Mouse (Mus musculus) erythroblast, adult 5-6 weeks (primary cell): ENCODE measurements around the gene Bphl. TPM values are rescaled to one million over a fixed set of nuclear protein-coding genes. Genes with fewer than 3 reads are reported as not detected.

Experiments used
- ATAC-seq: replicated peaks from 2 replicates; pipeline ENCODE4 v1.8.0; 2016; ENCODE audit warnings: moderate number of reproducible peaks, mild to moderate bottlenecking, moderate TSS enrichment, inconsistent platforms; ENCODE audit not compliant: poor library complexity, low FRiP score, severe bottlenecking
- total RNA-seq, 2 experiments: library from RNA; stranded (forward) in 1 of 2; stranded (reverse) in 1 of 2; fragments of 150-400 nt in 1 of 2; fragments of 200-764, 138-1000 nt in 1 of 2; gene quantifications; 2 replicates each; pipeline versions ENCODE4 v1.2.3 to v1.2.4; 2015 to 2017; ENCODE audit warnings: low replicate concordance in 2 of 2

Bphl gene
- total RNA-seq (2015; ENCODE audit: low replicate concordance) (4.8 and 9.4 TPM in 2 replicates), total RNA-seq (2017; ENCODE audit: low replicate concordance) (0.94 and 7.2 TPM in 2 replicates)

DNA sequence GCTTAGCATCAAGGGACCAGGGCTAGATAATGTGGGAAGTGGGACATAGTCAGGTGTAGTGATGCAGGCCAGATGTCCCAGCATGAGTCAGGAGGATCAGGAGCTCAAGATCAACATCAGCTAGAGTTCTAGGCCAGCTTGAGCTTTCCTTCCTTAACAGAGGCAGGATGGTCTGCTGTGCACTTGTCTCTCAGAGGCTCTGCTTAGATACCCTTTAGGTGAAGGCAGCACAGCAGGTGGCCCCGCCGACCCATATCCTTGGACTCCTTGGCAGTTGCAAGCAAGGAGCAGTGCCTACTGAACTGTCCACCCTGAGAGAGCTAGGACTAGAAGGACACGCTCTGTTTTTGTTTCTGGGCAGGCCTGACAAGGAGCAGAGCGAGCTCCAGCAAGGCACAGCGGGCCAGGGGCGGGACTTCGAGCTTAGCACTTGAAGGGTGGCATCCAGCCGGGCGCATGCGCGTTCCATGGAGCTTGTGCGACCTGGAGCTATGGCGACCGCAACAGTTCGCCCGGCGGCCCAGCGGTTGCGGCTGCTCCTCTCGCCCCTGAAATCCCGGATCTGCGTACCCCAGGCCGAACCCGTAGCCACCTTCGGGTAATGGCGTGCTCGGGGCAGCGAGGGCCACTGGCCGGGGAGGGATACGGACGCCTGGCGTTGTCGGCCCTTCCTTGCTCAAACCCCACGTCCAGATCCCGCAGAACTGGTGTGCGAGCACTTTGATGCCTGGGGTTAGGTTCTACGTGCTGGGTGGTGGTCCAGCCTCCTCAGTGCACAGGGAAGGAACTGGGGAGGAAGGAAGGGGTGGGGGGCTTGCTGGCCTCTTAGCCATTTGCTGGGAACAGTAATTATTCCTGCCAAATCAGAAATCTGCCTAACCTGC, at the start of gene Bphl:
Gene Bphl, plus strand, starts transcription at position 426 of the 884 bp plus-strand sequence.
- ATAC-seq: peak; percentile 98

DNA sequence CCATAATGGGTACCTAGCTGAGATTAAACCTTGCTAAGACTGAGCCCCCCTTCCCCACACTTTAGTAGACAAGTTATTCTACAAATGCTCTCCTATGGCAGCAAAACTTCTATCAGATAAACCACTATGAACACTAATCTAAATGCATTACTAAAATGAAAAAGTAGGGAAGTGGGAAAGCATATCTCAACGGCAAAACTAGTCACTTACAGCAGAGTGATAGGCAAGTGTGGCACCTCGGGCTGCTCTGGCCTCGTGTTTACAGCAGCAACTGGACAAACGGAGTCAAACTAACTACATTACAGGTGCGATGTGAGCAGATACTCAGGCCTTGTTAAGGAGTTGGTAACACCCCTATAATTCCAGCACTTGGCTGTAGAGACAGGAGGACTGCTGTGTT, 47.8 kb upstream of the Bphl start:
- ATAC-seq: no peak

GRCm38 (mm10) chr13:33995197-33995596, 42.2 kb upstream of the Bphl start:
- peak; percentile 77; the same call in 1 of the 2 replicates for ATAC-seq

- ATAC-seq: peak; percentile 90
Observed at GRCm38 (mm10) chr13:34002058-34003006, 35.1 kb upstream of the Bphl start, which contains the start of the genes Ripk1 and Serpinb6a. Gene Ripk1, plus strand, starts transcription at chr13:34002363. Gene Serpinb6a, minus strand, starts transcription at chr13:34002794.

DNA sequence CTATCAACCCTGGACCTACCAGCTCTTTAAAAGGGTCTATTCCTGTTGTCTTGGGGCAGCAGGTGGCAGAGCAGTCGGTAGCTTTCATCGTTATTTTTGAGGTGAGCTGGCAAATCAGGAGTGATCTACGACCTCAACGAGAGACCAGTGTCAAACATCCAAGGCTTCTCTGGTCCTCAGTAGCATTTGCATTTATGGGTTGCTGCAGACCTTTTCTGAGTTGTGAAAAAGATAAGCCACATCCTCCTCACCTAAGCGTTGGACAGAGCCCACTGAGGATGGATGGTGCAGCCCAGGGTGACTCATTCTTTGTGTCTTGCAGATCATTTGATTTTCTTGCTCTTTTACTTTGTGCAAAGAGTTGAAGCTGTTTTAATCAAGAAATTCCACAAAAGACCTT, 34.3 kb upstream of the Bphl start:
- ATAC-seq: peak; percentile 58

GRCm38 (mm10) chr13:34007234-34007633, 30.2 kb upstream of the Bphl start:
- ATAC-seq: no peak

DNA sequence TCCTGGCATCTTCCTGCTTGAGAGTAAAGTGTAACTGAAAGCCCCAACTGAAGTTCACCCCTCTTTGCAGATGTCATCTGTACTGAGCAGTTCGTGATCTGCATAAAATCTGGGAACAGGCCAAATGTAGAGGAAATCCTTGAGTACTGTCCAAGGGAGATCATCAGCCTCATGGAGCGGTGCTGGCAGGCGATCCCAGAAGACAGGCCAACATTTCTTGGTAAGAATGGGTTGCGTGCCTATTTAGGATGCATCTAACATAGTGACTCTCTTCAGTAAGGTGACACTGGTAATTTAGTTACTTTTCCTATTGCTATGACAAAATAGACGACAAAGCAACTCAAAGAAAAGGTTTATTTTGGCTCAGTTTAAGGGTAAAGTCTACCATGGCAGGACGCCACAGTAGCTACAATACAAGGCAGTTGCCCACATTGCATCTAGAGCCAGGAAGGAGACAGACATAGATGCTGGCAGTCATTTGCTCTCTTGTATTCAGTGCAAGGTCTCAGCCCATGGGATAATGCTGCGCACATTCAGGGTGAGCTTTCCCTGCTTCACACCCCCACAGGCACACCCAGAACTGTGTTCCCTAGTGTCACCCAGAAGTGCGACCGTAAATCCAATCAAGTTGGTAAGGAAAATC, 20.3 kb upstream of the Bphl start:
- ATAC-seq: no peak

DNA sequence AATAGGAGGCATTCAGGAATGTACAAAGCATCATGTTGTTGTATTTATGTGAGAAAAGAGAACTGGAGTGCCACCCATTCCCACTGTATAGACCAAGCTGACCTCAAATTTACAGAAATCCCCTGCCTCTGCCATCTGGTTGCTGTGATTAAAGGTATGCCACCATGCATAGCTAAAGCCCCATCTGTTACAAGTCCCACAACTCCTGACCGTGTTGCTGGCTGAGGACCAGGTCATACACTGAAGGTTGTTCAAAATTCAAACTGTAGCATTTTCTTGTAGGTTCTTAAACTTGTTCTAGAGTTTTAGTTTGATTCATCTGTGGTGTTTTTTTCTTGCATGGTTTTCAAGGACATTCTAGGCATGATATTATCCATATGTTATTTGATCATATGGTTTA, 18.9 kb upstream of the Bphl start:
- ATAC-seq: no peak

GRCm38 (mm10) chr13:34021998-34022397, 15.4 kb upstream of the Bphl start:
- no peak for ATAC-seq

DNA sequence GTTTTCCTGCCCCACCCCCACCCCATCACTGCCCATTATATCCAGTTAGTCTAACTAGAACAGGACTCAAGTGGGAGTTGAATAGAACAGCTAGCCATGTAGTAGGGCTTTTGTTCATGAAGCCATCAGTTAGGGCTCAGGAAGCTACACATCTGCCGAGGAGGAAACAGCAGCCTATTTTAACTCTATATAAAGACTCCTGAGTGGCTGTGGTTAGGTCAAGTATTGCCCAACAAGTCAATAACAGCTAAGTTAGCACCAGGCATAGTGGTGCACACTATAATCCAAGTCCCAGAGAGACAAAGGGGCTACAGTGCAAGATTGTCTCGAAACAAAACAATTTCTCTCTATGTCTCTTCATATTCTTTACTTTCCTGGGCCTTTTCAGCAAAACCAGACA, 5.4 kb upstream of the Bphl start:
- no peak for ATAC-seq

DNA sequence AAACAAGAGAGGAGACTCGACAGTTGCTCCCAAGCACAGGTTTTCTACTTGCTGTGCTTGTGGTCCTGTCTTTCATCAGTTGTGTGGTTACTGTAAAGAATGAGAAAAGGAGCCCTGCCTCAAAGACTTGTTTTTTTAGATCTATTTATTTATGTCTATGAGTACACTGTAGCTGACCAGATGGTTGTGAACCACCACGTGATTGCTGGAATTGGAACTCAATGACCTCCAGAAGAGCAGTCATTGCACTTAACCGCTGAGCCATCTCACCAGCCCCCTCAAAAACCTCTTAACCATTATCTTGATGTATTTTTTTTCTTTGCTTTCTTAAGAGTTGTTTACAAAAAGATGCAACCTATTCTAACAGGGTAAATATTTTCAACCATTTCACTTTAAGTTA, 2.0 kb upstream of the Bphl start:
- ATAC-seq: no peak

DNA sequence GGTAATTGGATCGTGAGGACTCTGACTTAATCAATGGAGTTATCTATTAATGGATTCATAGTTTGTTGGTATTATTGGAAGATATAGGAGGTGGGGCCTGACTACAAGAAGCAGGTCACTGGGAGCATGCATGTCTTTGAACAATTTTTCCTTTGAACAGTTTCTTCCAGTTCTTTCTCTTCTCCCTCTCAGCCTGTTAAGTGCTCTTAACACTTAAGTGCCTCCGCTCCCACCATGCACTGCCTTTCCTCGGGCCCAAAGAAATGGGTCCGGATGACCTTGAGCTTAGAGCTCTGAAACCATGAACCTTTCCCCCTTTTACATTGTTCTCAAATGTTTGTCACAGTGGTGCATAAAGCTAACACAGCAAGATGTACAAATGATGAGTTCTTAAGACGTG, 671 bp upstream of the Bphl start:
- no peak for ATAC-seq

DNA sequence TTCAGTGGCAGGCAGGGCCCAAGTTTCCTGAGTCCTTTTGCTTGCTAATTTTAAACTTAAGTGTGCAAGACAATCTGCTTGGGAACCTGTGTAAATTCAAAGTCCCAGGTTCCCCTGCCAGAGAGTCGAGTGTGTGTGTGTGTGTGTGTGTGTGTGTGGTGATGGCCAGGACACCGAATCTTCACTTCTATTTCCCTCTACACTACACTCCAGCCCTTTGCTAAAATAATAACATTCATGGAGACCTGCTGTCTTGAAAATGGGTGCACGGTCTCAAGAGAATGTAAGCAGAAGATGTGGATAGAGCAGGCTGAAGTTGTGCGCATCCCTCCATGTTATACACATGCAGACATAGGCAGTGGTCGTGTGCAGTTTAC, 647 bp downstream of the Bphl start:
- ATAC-seq: no peak

DNA sequence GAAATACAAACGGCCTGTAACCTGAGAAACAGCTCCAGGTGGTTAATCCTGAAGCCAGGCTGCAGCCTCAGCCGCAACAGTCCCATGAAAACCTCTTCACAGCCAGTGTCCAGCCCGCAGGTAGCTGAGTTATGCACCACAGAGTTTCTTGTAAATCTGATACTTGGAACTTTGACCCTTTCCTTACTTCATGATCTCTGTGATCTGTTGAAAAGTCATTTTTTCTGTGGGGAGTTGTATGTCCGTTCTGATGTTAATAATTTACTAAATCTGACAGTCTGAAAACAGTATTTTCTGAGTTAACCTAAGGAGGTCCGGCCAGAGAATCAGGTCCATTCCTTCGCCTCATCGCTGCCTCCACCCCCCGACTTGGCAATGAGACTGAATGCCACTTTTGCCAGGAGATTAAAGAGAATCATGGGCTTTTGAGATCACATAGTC, 1.5 kb downstream of the Bphl start:
- no peak for ATAC-seq

DNA sequence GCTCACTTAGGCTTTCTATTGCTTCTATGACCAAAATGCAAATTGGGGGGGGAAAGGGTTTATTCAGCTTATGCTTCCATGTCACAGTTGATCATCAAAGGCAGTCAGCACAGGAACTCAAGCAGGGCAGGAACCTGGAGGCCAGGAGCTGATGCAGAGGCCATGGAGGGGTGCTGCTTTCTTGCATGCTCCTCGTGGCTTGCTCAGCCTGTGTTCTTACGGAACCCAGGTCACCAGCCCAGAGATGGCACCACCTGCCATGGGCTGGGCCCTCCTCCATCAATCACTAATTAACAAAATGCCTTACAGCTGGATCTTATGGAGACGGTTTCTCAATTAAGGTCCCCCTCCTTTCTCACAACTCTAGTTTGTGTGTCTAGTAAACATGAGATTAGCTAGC, 2.7 kb downstream of the Bphl start:
- ATAC-seq: no peak

- no peak for ATAC-seq
Observed at GRCm38 (mm10) chr13:34043716-34044393, 6.5 kb downstream of the Bphl start.

DNA sequence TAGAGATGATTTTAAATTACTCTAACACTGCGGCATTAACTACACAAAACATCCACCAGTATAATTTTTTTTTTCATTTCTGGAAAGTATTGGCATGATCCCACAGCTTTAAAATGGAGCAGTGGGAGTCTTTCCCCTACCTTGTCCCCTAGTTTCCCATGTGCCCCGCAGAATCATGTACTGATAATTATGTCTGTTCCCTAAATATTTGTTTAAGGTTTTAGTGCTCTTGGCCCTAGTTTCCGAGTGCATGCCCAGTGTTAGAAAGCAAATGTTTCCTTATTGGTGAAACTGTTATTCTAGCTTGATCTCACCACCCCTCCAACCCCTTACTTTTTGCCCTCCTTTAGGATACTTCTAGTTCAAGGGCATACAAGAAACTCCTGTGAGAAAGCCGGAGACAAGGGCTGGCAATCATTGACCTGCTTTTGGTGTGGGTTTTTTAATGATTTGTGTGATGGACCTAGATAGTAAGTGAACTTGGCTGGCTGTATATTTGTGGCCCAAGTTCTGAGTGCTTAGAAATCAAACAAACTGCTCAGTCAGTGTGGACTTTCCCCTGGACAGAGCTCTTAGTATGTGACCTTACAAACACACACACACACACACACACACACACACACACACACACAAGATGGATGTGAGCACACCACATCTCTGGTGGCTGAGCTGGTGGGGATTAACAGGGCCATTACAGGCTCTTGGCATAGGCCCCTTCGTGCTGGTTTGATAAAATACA, 8.3 kb downstream of the Bphl start:
- ATAC-seq: no peak

DNA sequence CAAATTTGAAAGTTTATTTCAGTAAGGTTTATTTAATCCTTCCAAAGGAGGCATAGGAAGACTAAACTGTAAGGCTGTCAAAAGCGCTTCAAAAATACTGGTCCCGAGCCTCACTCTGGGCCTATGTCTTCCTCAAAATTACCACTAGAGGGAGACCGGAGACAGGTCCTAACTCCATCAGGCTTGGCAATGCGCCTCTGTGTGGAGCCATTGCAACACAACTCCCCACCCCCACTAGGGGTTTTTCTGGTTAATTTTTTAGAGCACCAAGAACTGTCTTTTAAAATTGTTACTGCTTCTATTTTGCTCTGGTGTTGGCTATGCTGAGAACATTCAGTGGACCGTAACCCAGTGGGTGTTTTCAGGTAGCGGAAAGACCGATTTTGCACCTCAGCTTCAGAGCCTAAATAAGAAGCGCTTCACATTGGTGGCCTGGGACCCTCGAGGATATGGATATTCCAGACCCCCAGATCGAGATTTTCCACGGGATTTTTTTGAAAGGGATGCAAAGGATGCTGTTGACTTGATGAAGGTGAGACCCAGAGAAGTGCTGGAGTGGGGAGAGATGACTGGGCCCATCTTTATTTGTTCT, 9.1 kb downstream of the Bphl start:
- peak; percentile 87 for ATAC-seq
